9 mouse cellular contexts compared by ENCODE assay signal in genomic region chr7:67758506-67758857, GRCm38 (mm10). TPM values are rescaled to one million over a fixed set of nuclear protein-coding genes. Genes with fewer than 3 reads are reported as not detected.
DNase-seq lines count a peak whose midpoint lies in the region; ATAC-seq and TF ChIP-seq lines count a peak whose summit lies in the region.
"Had no signal": no experiment of that assay in that cellular context is flagged by ENCODE, and none has a peak within 500 bp of the region (broad histone marks: within the 10 kb centered on the region; RNA-seq: fewer than 3 reads in every experiment).

No protein-coding gene starts in this region.

- peak overlapping the region; percentile 59 for H3K4me3 ChIP-seq in heart, embryonic 15.5 days
- peak overlapping the region; percentile 52; the same call in 1 of the 2 replicates for H3K4me3 ChIP-seq in liver, postnatal 0 days (ENCODE audit: low read depth, low read length)

- peak; percentile 63 to 74 for DNase-seq in gastrocnemius, adult 8-10 months (ENCODE audit: low spot score in 2 of 2)
- no peak for DNase-seq in gastrocnemius, postnatal 14 days
- peak; percentile 25 for DNase-seq in NIH3T3 (ENCODE audit: low read depth)
- DNase-seq in liver, postnatal 0 days: no peak
- no peak for DNase-seq in frontal cortex, postnatal 36 days (ENCODE audit: low spot score in 2 of 2)
- no peak for DNase-seq in layer of hippocampus, postnatal 14 days (ENCODE audit: low spot score in 2 of 2)

- no peaks in the 10 kb centered on the region for H3K9me3 ChIP-seq in heart, embryonic 15.5 days (replicated peaks)
- H3K9me3 ChIP-seq in liver, postnatal 0 days (ENCODE audit: low read length): no peaks in the 10 kb centered on the region

- H3K36me3 ChIP-seq in heart, embryonic 15.5 days: no peaks in the 10 kb centered on the region
- H3K36me3 ChIP-seq in liver, postnatal 0 days (replicated peaks; ENCODE audit: insufficient read depth, low read length): no peaks in the 10 kb centered on the region

- no peak overlapping the region for H3K27ac ChIP-seq in heart, embryonic 15.5 days
- H3K27ac ChIP-seq in liver, postnatal 0 days (ENCODE audit: low read depth): no peak overlapping the region

- no peak for TF ChIP-seq EP300 in liver, postnatal 0 days (IDR thresholded peaks at IDR 0.05; ENCODE audit: low read depth)

- peak overlapping the region; percentile 53 for H3K9ac ChIP-seq in heart, embryonic 15.5 days
- H3K9ac ChIP-seq in liver, postnatal 0 days (replicated peaks): no peak overlapping the region

- no peak for ATAC-seq in heart, embryonic 15.5 days (replicated peaks; ENCODE audit: insufficient number of reproducible peaks, insufficient read depth, low FRiP score, low read depth)
- ATAC-seq in liver, postnatal 0 days: no peak
- no peak for ATAC-seq in frontal cortex, adult (ENCODE audit: low TSS enrichment)

- no peak for TF ChIP-seq CTCF in liver, postnatal 0 days (IDR thresholded peaks at IDR 0.05; ENCODE audit: low read depth)

- peak overlapping the region; percentile 94 for H3K4me2 ChIP-seq in heart, embryonic 15.5 days
- peak overlapping the region; percentile 84 for H3K4me2 ChIP-seq in liver, postnatal 0 days (ENCODE audit: low read depth, low read length)

- intact Hi-C loops in gastrocnemius, postnatal 14 days (cut with DNase I; ENCODE audit: low total_unique reads): loop anchor here (2.0 kb wide), 1 partner anchor 84 kb away; no protein-coding TSS in a partner anchor

- H3K27me3 ChIP-seq in heart, embryonic 15.5 days: peaks cover 32% of the 10 kb centered on the region
- peaks cover 33% of the 10 kb centered on the region for H3K27me3 ChIP-seq in liver, postnatal 0 days (ENCODE audit: insufficient read depth, low read length)

- 3% methylated on average over 19 of the region's 19 CpGs for WGBS in heart, embryonic 15.5 days
- 5% methylated on average over 19 of the region's 19 CpGs for WGBS in liver, postnatal 0 days (ENCODE audit: insufficient replicate concordance)

- H3K4me1 ChIP-seq in heart, embryonic 15.5 days (replicated peaks): peaks cover 14% of the 10 kb centered on the region
- H3K4me1 ChIP-seq in liver, postnatal 0 days (ENCODE audit: insufficient read depth): peaks cover 8% of the 10 kb centered on the region

RNA-seq across cellular contexts. Expression of gene Synm, which starts 1.1 kb away (rescaled TPM):
- total RNA-seq in gastrocnemius, adult 8-10 months (2022): 100 to 1,000 TPM; 268 to 577 (median 411) TPM
- 100 to 1,000 TPM; 100 to 120 TPM for total RNA-seq in gastrocnemius, postnatal 14 days (2021)
- polyA plus RNA-seq in heart, embryonic 15.5 days (2015; fragmentation: Nextera tagmentation; extraction: Ambion mirVana): 2.5 and 3.1 TPM in 2 replicates
- 0.09 and 0.11 TPM in 2 replicates for polyA plus RNA-seq in liver, postnatal 0 days (2015; fragmentation: Nextera tagmentation; extraction: Ambion mirVana)
- total RNA-seq in layer of hippocampus, postnatal 14 days (2021): 10 to 100 TPM; 23.1 to 24.4 TPM
- total RNA-seq: CH12.LX had no signal

Comparison
In these comparisons a context has a peak if more than half of its experiments do, and no peak if none do; other contexts are left out.
1. DNase-seq: peak in gastrocnemius, adult 8-10 months (2 of 2) and NIH3T3 (single experiment); none in gastrocnemius, postnatal 14 days (single experiment), liver, postnatal 0 days (single experiment), frontal cortex, postnatal 36 days (0 of 2) and layer of hippocampus, postnatal 14 days (0 of 2).